19 mouse cellular contexts compared by ENCODE assay signal in the genomic region with DNA sequence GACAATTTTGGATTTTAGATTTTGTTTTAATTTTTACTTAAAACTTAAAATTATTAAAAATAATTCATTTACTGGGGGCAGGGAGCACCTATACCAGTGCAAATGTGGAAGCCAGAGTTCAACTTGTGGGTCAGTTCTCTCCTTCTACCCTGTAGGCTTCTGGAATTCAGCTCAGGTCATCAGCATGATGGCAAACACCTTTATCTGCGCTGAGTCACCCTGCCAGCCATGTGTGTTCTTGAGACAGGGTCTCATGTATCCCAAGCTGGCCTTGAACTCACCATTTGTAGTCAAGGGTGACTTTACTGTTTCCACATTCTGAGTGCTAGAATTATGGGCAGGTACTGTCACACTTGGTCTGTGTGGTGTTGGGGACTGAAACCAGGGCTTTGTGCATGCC. TPM values are rescaled to one million over a fixed set of nuclear protein-coding genes. Genes with fewer than 3 reads are reported as not detected.
DNase-seq lines count a peak whose midpoint lies in the region; ATAC-seq and TF ChIP-seq lines count a peak whose summit lies in the region.
"Had no signal": no experiment of that assay in that cellular context is flagged by ENCODE, and none has a peak within 500 bp of the region (broad histone marks: within the 10 kb centered on the region; RNA-seq: fewer than 3 reads in every experiment).

No protein-coding gene starts in this region.

- no peak overlapping the region for H3K4me2 ChIP-seq in liver, postnatal 0 days (ENCODE audit: low read depth, low read length)
- no peak overlapping the region for H3K4me2 ChIP-seq in liver, embryonic 13.5 days
- no peak overlapping the region for H3K4me2 ChIP-seq in hindbrain, embryonic 14.5 days (replicated peaks)
- H3K4me2 ChIP-seq: hindbrain, embryonic 15.5 days had no signal

- no peak for TF ChIP-seq CTCF in liver, postnatal 0 days (IDR thresholded peaks at IDR 0.05; ENCODE audit: low read depth)

- 90% methylated on average over 1 of the region's 1 CpGs for WGBS in heart, embryonic 10.5 days
- 89% methylated on average over 1 of the region's 1 CpGs for WGBS in liver, postnatal 0 days (ENCODE audit: insufficient replicate concordance)
- WGBS in liver, embryonic 13.5 days (ENCODE audit: insufficient replicate concordance), result 86% methylated on average over 1 of the region's 1 CpGs
- 100% methylated on average over 1 of the region's 1 CpGs for WGBS in hindbrain, embryonic 14.5 days

- H3K27me3 ChIP-seq in heart, embryonic 10.5 days (ENCODE audit: insufficient read depth, poor library complexity, severe bottlenecking), result no peaks in the 10 kb centered on the region
- no peaks in the 10 kb centered on the region for H3K27me3 ChIP-seq in liver, postnatal 0 days (ENCODE audit: insufficient read depth, low read length)
- H3K27me3 ChIP-seq in liver, embryonic 13.5 days, result no peaks in the 10 kb centered on the region
- no peaks in the 10 kb centered on the region for H3K27me3 ChIP-seq in hindbrain, embryonic 14.5 days (ENCODE audit: control insufficient read depth, insufficient read depth, low read length)
- H3K27me3 ChIP-seq: CH12.LX; hindbrain, embryonic 15.5 days; Patski had no signal

- peaks cover 32% of the 10 kb centered on the region for H3K4me1 ChIP-seq in heart, embryonic 10.5 days
- H3K4me1 ChIP-seq in liver, postnatal 0 days (ENCODE audit: insufficient read depth), result no peaks in the 10 kb centered on the region
- H3K4me1 ChIP-seq in liver, embryonic 13.5 days (replicated peaks), result peaks cover 63% of the 10 kb centered on the region
- H3K4me1 ChIP-seq in hindbrain, embryonic 14.5 days (replicated peaks; ENCODE audit: control insufficient read depth, insufficient read depth, low read length), result no peaks in the 10 kb centered on the region; the same call in 1 of the 2 replicates
- H3K4me1 ChIP-seq: hindbrain, embryonic 15.5 days had no signal

- H3K9ac ChIP-seq in liver, postnatal 0 days (replicated peaks), result no peak overlapping the region
- H3K9ac ChIP-seq in liver, embryonic 13.5 days, result no peak overlapping the region
- H3K9ac ChIP-seq in hindbrain, embryonic 14.5 days, result no peak overlapping the region
- H3K9ac ChIP-seq: forebrain, postnatal 0 days; hindbrain, embryonic 15.5 days had no signal

- no peak overlapping the region for H3K27ac ChIP-seq in heart, embryonic 10.5 days
- no peak overlapping the region for H3K27ac ChIP-seq in liver, postnatal 0 days (ENCODE audit: low read depth)
- H3K27ac ChIP-seq in liver, embryonic 13.5 days, result 0 out of 2 replicates have a peak overlapping the region, but pooled peaks have one; percentile 74
- no peak overlapping the region for H3K27ac ChIP-seq in hindbrain, embryonic 14.5 days
- H3K27ac ChIP-seq: hindbrain, embryonic 15.5 days had no signal

- no peak for TF ChIP-seq EP300 in liver, postnatal 0 days (IDR thresholded peaks at IDR 0.05; ENCODE audit: low read depth)

- H3K4me3 ChIP-seq in heart, embryonic 10.5 days, result no peak overlapping the region
- no peak overlapping the region for H3K4me3 ChIP-seq in liver, postnatal 0 days (ENCODE audit: low read depth, low read length)
- H3K4me3 ChIP-seq in liver, embryonic 13.5 days (replicated peaks), result no peak overlapping the region
- H3K4me3 ChIP-seq in hindbrain, embryonic 14.5 days (replicated peaks; ENCODE audit: low read length), result no peak overlapping the region
- H3K4me3 ChIP-seq: hindbrain, embryonic 15.5 days had no signal

- H3K36me3 ChIP-seq in heart, embryonic 10.5 days, result peaks cover 65% of the 10 kb centered on the region
- peaks cover 68% of the 10 kb centered on the region for H3K36me3 ChIP-seq in liver, postnatal 0 days (replicated peaks; ENCODE audit: insufficient read depth, low read length)
- H3K36me3 ChIP-seq in liver, embryonic 13.5 days, result peaks cover 70% of the 10 kb centered on the region
- H3K36me3 ChIP-seq in hindbrain, embryonic 14.5 days (replicated peaks; ENCODE audit: control insufficient read depth, insufficient read depth), result peaks cover 65% of the 10 kb centered on the region

- peak; percentile 78 for DNase-seq in heart, adult 11 months
- no peak for DNase-seq in heart, embryonic 10.5 days (ENCODE audit: low spot score)
- DNase-seq in liver, result peak; percentile 71
- no peak for DNase-seq in liver, postnatal 0 days
- peak; percentile 44 for DNase-seq in liver, embryonic 13.5 days
- no peak for DNase-seq in right cerebral cortex, adult 18-20 months
- no peak for DNase-seq in hindbrain, embryonic 14.5 days (ENCODE audit: low spot score)
- DNase-seq: adrenal gland, postnatal 10 days; adrenal gland, postnatal 36 days; B cell, adult 2 months; cerebellum, adult 18-20 months; cerebellum, adult 9-10 months; cerebellum, postnatal 14 days; forebrain, postnatal 0 days had no signal

- ATAC-seq in liver, postnatal 0 days, result no peak
- peak; percentile 62 for ATAC-seq in liver, embryonic 13.5 days (ENCODE audit: low read depth)
- no peak for ATAC-seq in hindbrain, embryonic 14.5 days (ENCODE audit: low FRiP score)
- ATAC-seq: forebrain, embryonic 14.5 days; forebrain, postnatal 0 days; Patski had no signal

- no peaks in the 10 kb centered on the region for H3K9me3 ChIP-seq in heart, embryonic 10.5 days
- no peaks in the 10 kb centered on the region for H3K9me3 ChIP-seq in liver, postnatal 0 days (ENCODE audit: low read length)
- no peaks in the 10 kb centered on the region for H3K9me3 ChIP-seq in liver, embryonic 13.5 days (replicated peaks)
- no peaks in the 10 kb centered on the region for H3K9me3 ChIP-seq in hindbrain, embryonic 14.5 days (ENCODE audit: control insufficient read depth, low read length)
- H3K9me3 ChIP-seq: G1E; hindbrain, embryonic 15.5 days had no signal

RNA-seq across cellular contexts. Expression of a gene that starts 45.5 kb away (rescaled TPM):
- 42.7 and 50.2 TPM in 2 replicates for polyA plus RNA-seq in heart, embryonic 10.5 days (2016; fragmentation: Nextera tagmentation; extraction: Ambion mirVana)
- polyA plus RNA-seq in liver, postnatal 0 days (2015; fragmentation: Nextera tagmentation; extraction: Ambion mirVana), result 10.8 and 12.2 TPM in 2 replicates
- polyA plus RNA-seq in liver, embryonic 13.5 days (2015; fragmentation: Nextera tagmentation; extraction: Ambion mirVana), result 30.6 and 33.7 TPM in 2 replicates
- 106 and 110 TPM in 2 replicates for polyA plus RNA-seq in hindbrain, embryonic 14.5 days (2014; fragmentation: Nextera tagmentation; extraction: Ambion mirVana)

RNA-seq across cellular contexts. Expression of a gene that starts 45.6 kb away (rescaled TPM):
- polyA plus RNA-seq in heart, embryonic 10.5 days (2016; fragmentation: Nextera tagmentation; extraction: Ambion mirVana), result 24.0 and 27.0 TPM in 2 replicates
- 6.0 and 6.8 TPM in 2 replicates for polyA plus RNA-seq in liver, postnatal 0 days (2015; fragmentation: Nextera tagmentation; extraction: Ambion mirVana)
- 8.5 and 12.0 TPM in 2 replicates for polyA plus RNA-seq in liver, embryonic 13.5 days (2015; fragmentation: Nextera tagmentation; extraction: Ambion mirVana)
- 11.4 and 11.7 TPM in 2 replicates for polyA plus RNA-seq in hindbrain, embryonic 14.5 days (2014; fragmentation: Nextera tagmentation; extraction: Ambion mirVana)

Comparison
In these comparisons a context has a peak if more than half of its experiments do, and no peak if none do; other contexts are left out.
1. DNase-seq: peak in heart, adult 11 months (single experiment), liver (single experiment) and liver, embryonic 13.5 days (single experiment); none in heart, embryonic 10.5 days (single experiment), liver, postnatal 0 days (single experiment), right cerebral cortex, adult 18-20 months (single experiment) and hindbrain, embryonic 14.5 days (single experiment).